Mouse (Mus musculus) cortical plate, adult 2 months (tissue): Measurements from ENCODE around the gene Map4.
"Not testable (repeated sequence)": the region's sequence is repeated elsewhere in the genome, so short reads cannot be mapped to it uniquely, and the experiment has no call there.

Experiments used
- CTCF ChIP-seq: fragments of 200-500 bp; IDR thresholded peaks from 2 replicates; pipeline ENCODE4 v1.5.1; 2011; ENCODE audit warnings: mild to moderate bottlenecking, control low read depth, low read length; ENCODE audit not compliant: insufficient read depth; ENCODE audit errors: extremely low read depth
- POLR2A ChIP-seq: fragments of 200-500 bp; IDR thresholded peaks from 2 replicates; pipeline ENCODE4 v1.6.1; 2011; ENCODE audit warnings: mild to moderate bottlenecking, low read length, control low read depth; ENCODE audit not compliant: insufficient read depth; ENCODE audit errors: extremely low read depth

DNA sequence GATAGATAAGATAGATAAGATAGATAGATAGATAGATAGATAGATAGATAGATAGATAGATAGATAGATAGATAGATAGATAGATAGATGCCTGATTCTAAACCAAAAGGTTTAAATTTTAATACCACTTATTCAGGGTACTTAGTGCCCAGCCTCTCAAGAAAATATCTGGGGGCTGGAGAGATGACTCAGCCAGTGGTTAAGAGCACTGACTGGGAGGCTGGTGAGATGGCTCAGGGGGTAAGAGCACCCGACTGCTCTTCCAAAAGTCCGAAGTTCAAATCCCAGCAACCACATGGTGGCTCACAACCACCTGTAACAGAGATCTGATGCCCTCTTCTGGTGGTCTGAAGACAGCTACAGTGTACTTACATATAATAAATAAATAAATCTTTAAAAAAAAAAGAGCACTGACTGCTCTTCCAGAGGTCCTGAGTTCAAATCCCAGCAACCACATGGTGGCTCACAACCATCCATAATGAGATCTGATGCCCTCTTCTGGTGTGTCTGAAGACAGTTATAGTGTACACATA lies 192.8 kb downstream of the Map4 start:
- TF ChIP-seq CTCF, POLR2A: not testable (repeated sequence)
